29 mouse cellular contexts compared by ENCODE assay signal in genomic region chr8:11666023-11666716, GRCm38 (mm10). TPM values are rescaled to one million over a fixed set of nuclear protein-coding genes. Genes with fewer than 3 reads are reported as not detected.
A peak's percentile ranks its signal among the peaks of the same experiment; 100 is the strongest.
DNase-seq lines count a peak whose midpoint lies in the region; ATAC-seq and TF ChIP-seq lines count a peak whose summit lies in the region.
"Not testable (repeated sequence)": the region's sequence is repeated elsewhere in the genome, so short reads cannot be mapped to it uniquely, and the experiment has no call there.
"Had no signal": no experiment of that assay in that cellular context is flagged by ENCODE, and none has a peak within 500 bp of the region (broad histone marks: within the 10 kb centered on the region; RNA-seq: fewer than 3 reads in every experiment).

No protein-coding gene starts in this region.

- peak; percentile 54 for DNase-seq in ES-CJ7 (ENCODE audit: low read depth, low spot score)
- peak; percentile 79 for DNase-seq in ZHBTc4 (ENCODE audit: low read depth, low spot score)
- peak; percentile 19 for DNase-seq in forebrain, postnatal 0 days
- DNase-seq in layer of hippocampus, postnatal 36 days, result peak; percentile 13 to 20
- peak; percentile 12 for DNase-seq in neural tube, embryonic 11.5 days (ENCODE audit: low spot score)

- H3K4me2 ChIP-seq in forebrain, embryonic 13.5 days; forebrain, postnatal 0 days (ENCODE audit: low read depth); neural tube, embryonic 11.5 days (ENCODE audit: low read depth): not testable (repeated sequence)

- not testable (repeated sequence) for H3K9me3 ChIP-seq in forebrain, embryonic 13.5 days (replicated peaks); forebrain, postnatal 0 days (ENCODE audit: low read length); neural tube, embryonic 11.5 days (ENCODE audit: control insufficient read depth, low read length)

- peak; percentile 45; the same call in 1 of the 2 replicates for ATAC-seq in forebrain, embryonic 13.5 days
- ATAC-seq in forebrain, postnatal 0 days, result peak; percentile 76
- not testable (repeated sequence) for ATAC-seq in neural tube, embryonic 11.5 days (ENCODE audit: insufficient read depth, low FRiP score, low TSS enrichment)

- H3K27ac ChIP-seq in forebrain, embryonic 13.5 days; forebrain, postnatal 0 days (ENCODE audit: low read depth, low read length); neural tube, embryonic 11.5 days (ENCODE audit: low read depth, low read length): not testable (repeated sequence)

- TF ChIP-seq CTCF in forebrain, postnatal 0 days (IDR thresholded peaks at IDR 0.05; ENCODE audit: low read depth), result not testable (repeated sequence)

- H3K4me1 ChIP-seq in forebrain, embryonic 13.5 days; forebrain, postnatal 0 days (ENCODE audit: insufficient read depth); neural tube, embryonic 11.5 days (ENCODE audit: control insufficient read depth, insufficient read depth, low read length): not testable (repeated sequence)

- not testable (repeated sequence) for H3K27me3 ChIP-seq in forebrain, embryonic 13.5 days; forebrain, postnatal 0 days (ENCODE audit: insufficient read depth, low read length); neural tube, embryonic 11.5 days (ENCODE audit: control insufficient read depth, insufficient read depth, low read length)

- 73% methylated on average over 20 of the region's 20 CpGs for WGBS in forebrain, embryonic 13.5 days
- 59% methylated on average over 20 of the region's 20 CpGs for WGBS in forebrain, postnatal 0 days
- WGBS in neural tube, embryonic 11.5 days, result 83% methylated on average over 20 of the region's 20 CpGs

- not testable (repeated sequence) for H3K36me3 ChIP-seq in forebrain, embryonic 13.5 days (ENCODE audit: poor library complexity, severe bottlenecking); forebrain, postnatal 0 days (ENCODE audit: insufficient read depth); neural tube, embryonic 11.5 days (ENCODE audit: control insufficient read depth, insufficient read depth, low read length)

- not testable (repeated sequence) for H3K4me3 ChIP-seq in forebrain, embryonic 13.5 days; forebrain, postnatal 0 days (ENCODE audit: low read depth, low read length); neural tube, embryonic 11.5 days (ENCODE audit: low read depth, low read length)

- H3K9ac ChIP-seq in forebrain, embryonic 13.5 days; forebrain, postnatal 0 days; neural tube, embryonic 11.5 days (ENCODE audit: low read length): not testable (repeated sequence)

RNA-seq across cellular contexts. Expression of gene Ankrd10, which starts 30.6 kb away (rescaled TPM):
- polyA plus RNA-seq in forebrain, embryonic 13.5 days (2015; fragmentation: Nextera tagmentation; extraction: Ambion mirVana), result 113 and 117 TPM in 2 replicates
- total RNA-seq in forebrain, postnatal 0 days (2014; rRNA removed), result 123 and 141 TPM in 2 replicates
- 79.6 and 89.2 TPM in 2 replicates for polyA plus RNA-seq in forebrain, postnatal 0 days (2015; fragmentation: Nextera tagmentation; extraction: Ambion mirVana)
- 10 to 100 TPM; 64.3 to 77.6 TPM for total RNA-seq in layer of hippocampus, postnatal 36 days (2021)
- 109 TPM in 2 replicates for polyA plus RNA-seq in neural tube, embryonic 11.5 days (2014; fragmentation: Nextera tagmentation; extraction: Ambion mirVana)

RNA-seq across cellular contexts. Expression of gene 1700016D06Rik, which starts 34.7 kb away (rescaled TPM):
- not detected in 2 replicates for polyA plus RNA-seq in forebrain, embryonic 13.5 days (2015; fragmentation: Nextera tagmentation; extraction: Ambion mirVana)
- not detected in 2 replicates for total RNA-seq in forebrain, postnatal 0 days (2014; rRNA removed)
- polyA plus RNA-seq in forebrain, postnatal 0 days (2015; fragmentation: Nextera tagmentation; extraction: Ambion mirVana), result 0.22 TPM in 1 of 2 replicates, not detected in the other
- total RNA-seq in layer of hippocampus, postnatal 36 days (2021), result not detected
- polyA plus RNA-seq in neural tube, embryonic 11.5 days (2014; fragmentation: Nextera tagmentation; extraction: Ambion mirVana), result not detected in 2 replicates
- total RNA-seq: adrenal gland, adult 18-20 months; adrenal gland, postnatal 10 days; adrenal gland, postnatal 36 days; gastrocnemius, adult 18-20 months; gastrocnemius, postnatal 10 days; gastrocnemius, postnatal 36 days; granulocyte monocyte progenitor cell, adult 5-6 weeks; heart, adult 2 months; heart, postnatal 25 days; hematopoietic stem cell, adult 5-6 weeks had no signal
- polyA plus RNA-seq: cortical plate, adult 2 months; embryonic facial prominence, embryonic 10.5 days; embryonic facial prominence, embryonic 13.5 days; erythroblast, embryonic 14.5 days; forebrain, embryonic 12.5 days; G1E; heart, adult 2 months; heart, embryonic 10.5 days; heart, embryonic 14.5 days; heart, postnatal 0 days; hindbrain, embryonic 12.5 days; hindbrain, embryonic 15.5 days; intestine, embryonic 14.5 days; intestine, postnatal 0 days had no signal

Comparison
In these comparisons a context has a peak if more than half of its experiments do, and no peak if none do; other contexts are left out.
1. DNase-seq: peak in every context shown above with its lines; median percentile 79 in ZHBTc4; 54 in ES-CJ7; 19 in forebrain, postnatal 0 days; 16 in layer of hippocampus, postnatal 36 days; 12 in neural tube, embryonic 11.5 days.